Mouse (Mus musculus): Measurements from ENCODE around the gene Gpbar1.

GRCm38 (mm10) chr1:74248799-74249198 is 29.6 kb upstream of the Gpbar1 start:
- TF ChIP-seq CTCF (IDR thresholded peaks at IDR 0.05) (no peak), EP300 (IDR thresholded peaks at IDR 0.05) (0 out of 2 replicates have a peak, but pooled peaks have one; percentile 38)

Measured in lung, postnatal 0 days (tissue).